Mouse (Mus musculus) stomach, postnatal 0 days (tissue): ENCODE measurements around the gene Csrp2.

Source experiments
- CTCF ChIP-seq: IDR thresholded peaks from 2 replicates; pipeline ENCODE4 v1.5.1; 2016; ENCODE audit warnings: antibody characterized with exemption, low read depth, mild to moderate bottlenecking, moderate library complexity
- EP300 ChIP-seq: optimal IDR thresholded peaks from 2 replicates; pipeline ENCODE3; 2016; ENCODE audit warnings: antibody characterized with exemption

DNA sequence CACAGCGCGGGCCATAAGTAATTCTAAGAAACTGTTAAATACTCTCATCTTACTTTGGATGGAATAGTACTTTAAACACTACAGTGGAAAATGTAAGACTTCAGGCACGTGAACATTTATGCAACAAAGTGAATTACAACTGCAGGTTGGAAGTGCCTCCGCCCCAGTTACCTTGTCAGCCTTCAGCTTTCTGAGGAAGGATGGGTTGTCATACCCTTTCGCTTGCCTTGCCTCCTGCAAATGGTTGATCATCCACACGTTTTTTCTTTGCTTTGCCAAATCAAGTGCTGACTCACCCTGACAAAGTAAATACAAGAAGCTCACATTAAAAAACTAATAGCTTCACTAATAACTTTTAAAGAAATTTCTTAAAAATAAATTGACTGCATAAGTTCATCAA lies 41.3 kb downstream of the Csrp2 start:
- no peak for TF ChIP-seq CTCF
- TF ChIP-seq EP300 = no peak
